Mouse (Mus musculus) intestine, postnatal 0 days (tissue): ENCODE measurements around the gene Cyfip2. TPM values are rescaled to one million over a fixed set of nuclear protein-coding genes. Genes with fewer than 3 reads are reported as not detected.
A peak's percentile ranks its signal among the peaks of the same experiment; 100 is the strongest.

Experiments used
- ATAC-seq: fragments of 200-750 bp; cut with Nextera tagmentation; 2 replicates; pipeline ENCODE4 v1.8.0; 2017; ENCODE audit warnings: mild to moderate bottlenecking, moderate TSS enrichment, moderate library complexity
- H3K27ac ChIP-seq: fragments of 300-500 bp; sonication (generic); 2 replicates; pipeline ENCODE4 v1.5.1; 2014; ENCODE audit warnings: mild to moderate bottlenecking, low read depth, low read length, moderate library complexity
- H3K27me3 ChIP-seq: fragments of 300-500 bp; sonication (generic); replicated peaks from 2 replicates; pipeline ENCODE4 v1.6.1; 2014; ENCODE audit warnings: low read length, mixed read lengths; ENCODE audit not compliant: control insufficient read depth, insufficient read depth
- H3K36me3 ChIP-seq: fragments of 300-500 bp; sonication (generic); 2 replicates; pipeline ENCODE4 v1.6.1; 2014; ENCODE audit warnings: mild to moderate bottlenecking, moderate library complexity; ENCODE audit not compliant: control insufficient read depth, insufficient read depth
- H3K4me1 ChIP-seq: fragments of 300-500 bp; sonication (generic); replicated peaks from 2 replicates; pipeline ENCODE4 v1.6.1; 2014; ENCODE audit warnings: antibody characterized with exemption, low read length, mixed read lengths; ENCODE audit not compliant: control insufficient read depth, insufficient read depth
- H3K4me2 ChIP-seq: fragments of 300-500 bp; sonication (generic); replicated peaks from 2 replicates; pipeline ENCODE4 v1.6.1; 2014; ENCODE audit warnings: low read depth, mild to moderate bottlenecking, moderate library complexity
- H3K4me3 ChIP-seq: fragments of 300-500 bp; sonication (generic); 2 replicates; pipeline ENCODE4 v1.5.1; 2014; ENCODE audit warnings: low read depth, low read length
- H3K9ac ChIP-seq: fragments of 300-500 bp; sonication (generic); 2 replicates; pipeline ENCODE4 v1.6.1; 2014; ENCODE audit warnings: mild to moderate bottlenecking, low read depth, low read length
- H3K9me3 ChIP-seq: fragments of 300-500 bp; sonication (generic); 2 replicates; pipeline ENCODE4 v1.6.1; 2016; ENCODE audit warnings: mixed run types; ENCODE audit not compliant: control insufficient read depth
- CTCF ChIP-seq: sonication (generic); IDR thresholded peaks from 2 replicates; pipeline ENCODE4 v1.5.1; 2016; ENCODE audit warnings: low read depth, mild to moderate bottlenecking, control low read depth, antibody characterized with exemption, moderate library complexity
- WGBS: fragments of 180-500 bp; shearing (Covaris S2); extraction: QIAGEN DNeasy Blood & Tissue Kit; methylation state at CpG from one replicate; pipeline ENCODE4 v1.1.7; 2014; 5-methylcytosine and 5-hydroxymethylcytosine counted together
- polyA plus RNA-seq: library from polyadenylated mRNA; unstranded; fragments of >200 nt; fragmentation: Nextera tagmentation; extraction: Ambion mirVana; gene quantifications from 2 replicates; pipeline ENCODE4 v1.2.1, GENCODE M21; 2015

The Cyfip2 gene
- polyA plus RNA-seq, 1 experiment from 2014 or later, result 2.0 TPM

DNA sequence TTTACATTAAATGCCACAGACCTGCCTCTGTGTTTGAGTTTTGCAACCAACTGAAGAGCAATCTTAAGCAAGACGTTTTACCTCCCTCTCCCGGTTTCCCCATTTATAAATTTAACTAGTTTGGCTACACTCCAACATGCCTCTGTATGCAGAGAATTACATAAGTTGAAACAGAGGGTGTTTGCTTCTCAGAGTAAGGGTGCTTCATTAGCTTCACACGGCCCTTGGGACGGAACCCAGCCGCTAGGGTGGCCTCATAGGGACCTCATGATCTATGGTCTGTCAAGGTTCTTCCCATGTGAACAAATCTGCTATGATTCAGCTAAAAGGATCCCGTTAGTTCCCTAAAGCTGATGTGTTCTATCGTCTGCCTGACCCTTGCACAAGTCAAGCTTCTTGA, 1.9 kb upstream of the Cyfip2 start:
- no peak for ATAC-seq
- 48% methylated on average over 7 of the region's 7 CpGs for WGBS
- Histone ChIP-seq H3K4me2 (no peak overlapping the region), H3K9me3 (no peaks in the 10 kb centered on the region), H3K36me3 (no peaks in the 10 kb centered on the region), H3K27me3 (peaks cover 11% of the 10 kb centered on the region), H3K4me1 (no peaks in the 10 kb centered on the region), H3K9ac (no peak overlapping the region), H3K4me3 (no peak overlapping the region), H3K27ac (no peak overlapping the region)
- TF ChIP-seq CTCF, result no peak

DNA sequence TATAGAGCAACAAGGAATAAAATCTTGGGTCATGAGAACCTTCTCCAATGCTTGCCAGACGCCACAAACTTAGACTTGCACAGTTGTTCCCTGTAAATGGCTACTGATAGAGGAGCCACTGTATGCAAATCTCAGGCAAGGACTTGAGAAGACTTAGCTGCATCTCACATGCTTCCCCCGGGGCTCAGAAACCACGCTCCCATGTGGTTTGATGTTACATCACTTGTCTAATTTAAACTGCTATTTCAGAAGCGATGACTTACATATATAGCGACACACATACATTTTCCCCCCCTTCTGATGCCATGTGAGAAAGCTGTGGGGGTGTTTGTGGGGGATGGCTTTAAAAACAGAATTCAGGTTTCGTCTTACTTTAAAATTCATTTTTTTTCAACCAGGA, 1.2 kb upstream of the Cyfip2 start:
- H3K4me3 ChIP-seq, result no peak overlapping the region
- no peak for ATAC-seq
- no peak for TF ChIP-seq CTCF

DNA sequence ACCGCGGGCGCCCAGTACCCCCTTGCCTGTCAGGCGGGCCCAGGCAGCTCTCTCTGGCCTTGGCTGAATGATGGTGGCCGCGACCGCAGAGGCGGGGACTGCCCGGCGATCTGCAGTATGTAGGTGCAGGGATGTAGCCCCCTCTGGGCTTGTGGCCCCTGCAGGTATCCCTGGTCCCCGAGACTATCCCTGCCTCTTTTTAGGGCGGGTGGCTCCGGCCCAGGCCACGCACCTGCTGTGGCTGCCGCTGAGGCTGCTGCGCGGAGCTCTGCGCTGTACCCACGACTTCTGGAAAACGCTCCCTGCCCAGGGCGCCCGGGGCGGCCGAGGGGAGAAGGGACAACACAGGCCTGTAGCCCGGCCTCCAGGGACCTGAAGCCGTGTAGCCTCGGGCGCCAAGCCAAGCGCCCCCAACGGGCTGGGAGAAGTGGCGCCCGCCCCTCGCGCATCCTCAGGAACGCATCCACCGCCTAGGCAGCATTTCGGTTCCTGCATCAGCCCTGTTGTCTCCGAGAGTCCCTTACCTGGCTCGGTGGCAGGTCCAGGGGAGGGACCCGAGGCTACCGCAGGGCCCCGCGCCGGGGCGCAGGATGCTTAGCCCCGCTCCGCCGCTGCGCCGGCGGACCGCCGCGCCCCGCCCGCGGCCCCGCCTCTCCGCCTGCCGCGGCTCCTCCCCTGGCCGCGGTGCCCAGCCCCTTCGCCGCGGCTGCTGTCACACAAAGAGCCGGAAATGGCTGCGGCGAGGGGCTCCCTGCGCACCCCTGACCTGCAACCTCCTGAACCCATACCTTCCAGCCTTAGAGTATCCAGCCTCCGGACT, 746 bp downstream of the Cyfip2 start:
- peak; percentile 76 for ATAC-seq
- H3K4me2 ChIP-seq, result peak overlapping the region; percentile 94
- peak overlapping the region; percentile 43; the same call in 1 of the 2 replicates for H3K9ac ChIP-seq
- H3K27ac ChIP-seq, result no peak overlapping the region
- H3K9me3 ChIP-seq, result no peaks in the 10 kb centered on the region
- peaks cover 11% of the 10 kb centered on the region for H3K27me3 ChIP-seq
- H3K4me1 ChIP-seq, result no peaks in the 10 kb centered on the region
- 2% methylated on average over 50 of the region's 71 CpGs for WGBS
- no peaks in the 10 kb centered on the region for H3K36me3 ChIP-seq
- 0 out of 2 replicates have a peak, but pooled peaks have one; percentile 5 for TF ChIP-seq CTCF
- peak overlapping the region; percentile 54 for H3K4me3 ChIP-seq

More for the DNA sequence above, 1.2 kb upstream of the Cyfip2 start:
- Histone ChIP-seq H3K36me3 (no peaks in the 10 kb centered on the region), H3K27me3 (peaks cover 11% of the 10 kb centered on the region), H3K9ac (no peak overlapping the region), H3K9me3 (no peaks in the 10 kb centered on the region), H3K4me1 (no peaks in the 10 kb centered on the region), H3K4me2 (no peak overlapping the region), H3K27ac (no peak overlapping the region)
- 80% methylated on average over 6 of the region's 6 CpGs for WGBS

DNA sequence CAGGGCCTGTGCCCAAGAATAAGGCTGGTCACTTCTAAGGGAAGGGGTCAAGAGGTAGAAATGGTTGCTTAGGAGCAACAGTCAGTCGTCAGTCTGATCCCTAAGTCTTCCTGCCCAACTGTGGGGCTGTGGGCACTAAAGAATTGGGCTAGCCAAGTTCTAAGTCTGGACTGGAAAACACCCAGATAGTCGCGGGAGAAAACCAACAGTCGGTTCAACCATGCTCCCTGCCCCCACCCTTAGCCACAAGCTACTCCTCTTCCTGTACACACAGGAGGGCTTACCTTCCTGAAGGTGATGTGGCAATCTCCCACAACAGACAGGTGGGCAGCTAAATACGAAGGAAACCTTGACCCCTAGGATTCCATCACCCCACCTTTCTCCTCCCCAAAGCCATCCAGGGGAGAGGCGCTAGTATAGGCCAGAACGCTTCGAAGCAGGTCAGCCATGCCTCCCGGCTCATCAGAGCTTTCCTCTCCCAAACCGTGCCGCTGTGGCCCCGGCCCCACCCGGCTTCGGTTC, 1.4 kb downstream of the Cyfip2 start:
- peaks cover 11% of the 10 kb centered on the region for H3K27me3 ChIP-seq
- H3K4me1 ChIP-seq, result no peaks in the 10 kb centered on the region
- no peak overlapping the region for H3K27ac ChIP-seq
- no peaks in the 10 kb centered on the region for H3K36me3 ChIP-seq
- H3K4me3 ChIP-seq, result peak overlapping the region; percentile 54
- WGBS, result 13% methylated on average over 14 of the region's 14 CpGs
- peak; percentile 39; the same call in 1 of the 2 replicates for ATAC-seq
- no peak for TF ChIP-seq CTCF
- 0 out of 2 replicates have a peak overlapping the region, but pooled peaks have one; percentile 31 for H3K9ac ChIP-seq
- no peaks in the 10 kb centered on the region for H3K9me3 ChIP-seq
- H3K4me2 ChIP-seq, result peak overlapping the region; percentile 94

DNA sequence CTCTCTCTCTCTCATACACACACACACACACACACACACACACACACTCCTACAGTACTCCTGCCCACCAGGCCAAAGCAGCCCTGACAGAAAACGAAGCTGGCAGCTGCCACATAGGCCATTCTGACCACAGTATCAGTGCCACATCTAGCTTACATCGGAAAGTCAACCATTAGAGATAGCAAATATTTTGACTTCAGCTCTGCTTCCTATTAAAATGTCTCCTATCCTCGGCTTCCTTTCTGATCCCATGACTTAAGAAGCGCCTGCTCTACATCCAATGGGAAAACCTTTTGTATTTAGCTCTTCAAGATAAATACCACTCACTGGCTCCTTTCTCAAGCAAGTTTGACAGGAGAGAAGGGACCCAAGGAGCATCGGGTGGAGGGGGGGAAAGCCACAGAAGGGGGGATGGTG, 2.0 kb downstream of the Cyfip2 start:
- 76% methylated on average over 5 of the region's 5 CpGs for WGBS
- H3K9me3 ChIP-seq, result no peaks in the 10 kb centered on the region
- H3K27me3 ChIP-seq, result peaks cover 11% of the 10 kb centered on the region
- TF ChIP-seq CTCF, result no peak
- H3K27ac ChIP-seq, result no peak overlapping the region
- H3K4me2 ChIP-seq, result no peak overlapping the region
- no peaks in the 10 kb centered on the region for H3K4me1 ChIP-seq
- ATAC-seq, result no peak
- H3K9ac ChIP-seq, result no peak overlapping the region
- H3K4me3 ChIP-seq, result no peak overlapping the region
- no peaks in the 10 kb centered on the region for H3K36me3 ChIP-seq

DNA sequence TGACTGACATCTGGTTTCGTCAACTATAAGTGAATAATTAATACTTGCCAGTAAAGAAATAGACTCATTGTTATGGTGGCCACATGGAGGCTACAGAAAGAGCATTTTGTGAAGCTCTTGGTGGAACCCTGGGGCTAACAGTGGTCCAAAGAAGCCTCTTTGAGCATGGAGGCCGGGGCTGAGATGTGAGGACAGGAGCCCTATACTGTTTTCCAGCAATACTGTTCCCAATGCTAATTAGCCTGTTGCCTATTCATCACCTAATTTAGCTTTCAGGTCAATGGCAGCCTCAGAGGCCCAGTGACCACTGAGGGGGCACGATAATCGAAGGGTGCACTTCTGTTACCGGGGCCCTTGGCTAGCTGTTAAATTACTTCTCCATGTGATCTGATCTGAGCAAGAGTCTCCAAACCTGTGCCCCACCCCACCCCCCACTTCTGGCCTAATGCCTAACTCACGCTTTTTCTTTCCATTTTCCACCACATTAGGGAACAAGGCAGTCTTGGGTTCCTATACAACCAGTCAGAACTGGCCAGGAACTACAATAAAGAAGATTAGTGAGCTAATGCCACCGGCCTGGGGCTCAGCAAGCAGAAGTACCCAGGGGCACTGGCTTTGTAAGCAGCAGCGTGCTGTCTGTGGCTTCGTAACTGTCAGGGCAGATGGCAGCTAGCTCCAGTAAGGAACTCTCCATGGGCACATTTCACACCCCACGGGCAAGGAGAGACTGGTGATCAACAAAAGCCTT, 2.7 kb downstream of the Cyfip2 start:
- Histone ChIP-seq H3K9ac (no peak overlapping the region), H3K27me3 (peaks cover 11% of the 10 kb centered on the region), H3K36me3 (no peaks in the 10 kb centered on the region), H3K4me3 (no peak overlapping the region), H3K4me1 (no peaks in the 10 kb centered on the region), H3K9me3 (no peaks in the 10 kb centered on the region), H3K4me2 (no peak overlapping the region), H3K27ac (no peak overlapping the region)
- TF ChIP-seq CTCF, result no peak
- WGBS, result 87% methylated on average over 10 of the region's 10 CpGs
- ATAC-seq, result no peak
